Mouse (Mus musculus) retina, adult 2 months (tissue): ENCODE data around the gene Lce3f.

ENCODE experiments used
- DNase-seq: peaks from one replicate; pipeline ENCODE4 v3.0.0-alpha.2; 2012; ENCODE audit warnings: low read depth, low spot score

The Lce3f gene

GRCm38 (mm10) chr3:92991926-92992325, at the start of gene Lce3f:
Lce3f (plus strand) TSS chr3:92992226.
- no peak for DNase-seq

GRCm38 (mm10) chr3:92944186-92944585, 47.8 kb upstream of the Lce3f start, which contains the start of gene Lce3c:
Lce3c (plus strand) TSS chr3:92944486.
- DNase-seq, result no peak

GRCm38 (mm10) chr3:92957090-92957489, 34.9 kb upstream of the Lce3f start, which contains the start of gene Lce3d:
Lce3d (plus strand) TSS chr3:92957390.
- DNase-seq, result no peak

- DNase-seq, result no peak
Observed at GRCm38 (mm10) chr3:92966761-92967160, 25.3 kb upstream of the Lce3f start, which contains the start of gene Lce3e. Lce3e (plus strand) TSS chr3:92967061.

GRCm38 (mm10) chr3:92978484-92978883, 13.5 kb upstream of the Lce3f start:
- DNase-seq, result no peak

GRCm38 (mm10) chr3:92998691-92999090, 6.7 kb downstream of the Lce3f start:
- DNase-seq, result peak; percentile 4

GRCm38 (mm10) chr3:93000621-93001020, 8.6 kb downstream of the Lce3f start:
- no peak for DNase-seq

- no peak for DNase-seq
Observed at GRCm38 (mm10) chr3:93002843-93003242, 10.8 kb downstream of the Lce3f start.

- no peak for DNase-seq
Observed at GRCm38 (mm10) chr3:93014378-93014801, 22.4 kb downstream of the Lce3f start.

GRCm38 (mm10) chr3:93014871-93015270, 22.8 kb downstream of the Lce3f start:
- no peak for DNase-seq

- no peak for DNase-seq
Observed at GRCm38 (mm10) chr3:93015460-93016104, 23.6 kb downstream of the Lce3f start, which contains the start of gene Crct1. Crct1 (minus strand) TSS chr3:93015687.

- DNase-seq, result no peak
Observed at GRCm38 (mm10) chr3:93018960-93019359, 26.9 kb downstream of the Lce3f start, which contains the start of gene Lce1m. Lce1m (minus strand) TSS chr3:93019060.

GRCm38 (mm10) chr3:93021171-93021570, 29.1 kb downstream of the Lce3f start:
- no peak for DNase-seq

- no peak for DNase-seq
Observed at GRCm38 (mm10) chr3:93023411-93024184, 31.6 kb downstream of the Lce3f start.

- DNase-seq, result no peak
Observed at GRCm38 (mm10) chr3:93025486-93025885, 33.5 kb downstream of the Lce3f start.

GRCm38 (mm10) chr3:93031450-93031849, 39.4 kb downstream of the Lce3f start:
- peak; percentile 11 for DNase-seq
